Mouse (Mus musculus) hindbrain, embryonic 13.5 days (tissue): ENCODE measurements around the gene Elavl2. TPM values are rescaled to one million over a fixed set of nuclear protein-coding genes. Genes with fewer than 3 reads are reported as not detected.

Source experiments
- ATAC-seq: fragments of 200-750 bp; cut with Nextera tagmentation; 2 replicates; pipeline ENCODE4 v1.8.0; 2017; ENCODE audit warnings: moderate TSS enrichment; ENCODE audit not compliant: low FRiP score
- H3K27ac ChIP-seq: fragments of 300-500 bp; sonication (generic); 2 replicates; pipeline ENCODE4 v1.5.1; 2015; ENCODE audit warnings: inconsistent platforms, mild to moderate bottlenecking, moderate library complexity
- H3K27me3 ChIP-seq: fragments of 300-500 bp; sonication (generic); 2 replicates; pipeline ENCODE4 v1.6.1; 2015; ENCODE audit warnings: mild to moderate bottlenecking, inconsistent platforms
- H3K36me3 ChIP-seq: fragments of 300-500 bp; sonication (generic); 2 replicates; pipeline ENCODE4 v1.6.1; 2015; ENCODE audit warnings: mild to moderate bottlenecking, inconsistent platforms
- H3K4me1 ChIP-seq: fragments of 300-500 bp; sonication (generic); replicated peaks from 2 replicates; pipeline ENCODE4 v1.6.1; 2015; ENCODE audit warnings: inconsistent platforms
- H3K4me2 ChIP-seq: fragments of 300-500 bp; sonication (generic); 2 replicates; pipeline ENCODE4 v1.6.1; 2015; ENCODE audit warnings: inconsistent platforms, mild to moderate bottlenecking, moderate library complexity
- H3K4me3 ChIP-seq: fragments of 300-500 bp; sonication (generic); 2 replicates; pipeline ENCODE4 v1.5.1; 2015; ENCODE audit warnings: mild to moderate bottlenecking, inconsistent platforms
- H3K9ac ChIP-seq: fragments of 300-500 bp; sonication (generic); 2 replicates; pipeline ENCODE4 v1.6.1; 2015; ENCODE audit warnings: mild to moderate bottlenecking, inconsistent platforms
- H3K9me3 ChIP-seq: fragments of 300-500 bp; sonication (generic); 2 replicates; pipeline ENCODE4 v1.6.1; 2016; ENCODE audit warnings: inconsistent platforms
- WGBS: fragments of 180-500 bp; shearing (Covaris S2); methylation state at CpG from one replicate; pipeline ENCODE4 v1.1.7; 2015; 5-methylcytosine and 5-hydroxymethylcytosine counted together
- polyA plus RNA-seq: library from polyadenylated mRNA; unstranded; fragments of >200 nt; fragmentation: Nextera tagmentation; extraction: Ambion mirVana; gene quantifications from 2 replicates; pipeline ENCODE4 v1.2.1, GENCODE M21; 2015

Gene Elavl2
- polyA plus RNA-seq, 1 experiment from 2014 or later, result 154 TPM

- H3K9me3 ChIP-seq, result no peaks in the 10 kb centered on the region
- peak overlapping the region; percentile 44; the same call in 1 of the 2 replicates for H3K27ac ChIP-seq
- peaks cover 9% of the 10 kb centered on the region; the same call in 1 of the 2 replicates for H3K36me3 ChIP-seq
- H3K4me2 ChIP-seq, result no peak overlapping the region
- peak; percentile 59 for ATAC-seq
- peaks cover 24% of the 10 kb centered on the region for H3K4me1 ChIP-seq
- no peak overlapping the region for H3K4me3 ChIP-seq
- H3K27me3 ChIP-seq, result no peaks in the 10 kb centered on the region
- WGBS, result 60% methylated on average over 6 of the region's 6 CpGs
- H3K9ac ChIP-seq, result no peak overlapping the region
These were observed 161.7 kb downstream of the Elavl2 start for GRCm38 (mm10) chr4:91238739-91239485.

DNA sequence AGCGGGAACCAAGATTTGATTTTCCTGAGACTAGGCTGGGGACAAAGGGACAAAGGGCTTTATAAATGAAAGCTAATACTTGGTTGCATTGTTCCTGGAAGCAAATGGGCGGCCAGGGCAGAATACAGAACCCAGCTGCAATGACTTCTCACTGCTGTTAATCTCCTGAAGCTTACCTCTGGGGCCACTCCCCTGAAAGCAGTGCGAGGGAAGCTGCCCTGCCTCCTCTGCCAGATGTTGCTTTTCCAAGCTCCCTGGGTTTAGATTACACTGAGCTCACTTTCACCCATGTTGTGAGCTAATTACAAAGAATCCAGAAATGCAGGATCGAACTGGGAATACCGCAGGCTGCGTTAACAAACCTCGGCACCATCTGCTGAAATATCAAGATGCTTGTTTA is 163.6 kb downstream of the Elavl2 start:
- Histone ChIP-seq H3K4me3 (no peak overlapping the region), H3K4me2 (no peak overlapping the region), H3K9ac (no peak overlapping the region), H3K27me3 (no peaks in the 10 kb centered on the region), H3K9me3 (no peaks in the 10 kb centered on the region), H3K4me1 (peaks cover 24% of the 10 kb centered on the region), H3K27ac (peak overlapping the region; percentile 80), H3K36me3 (peaks cover 19% of the 10 kb centered on the region)
- 36% methylated on average over 7 of the region's 7 CpGs for WGBS
- ATAC-seq, result peak; percentile 37; the same call in 1 of the 2 replicates

DNA sequence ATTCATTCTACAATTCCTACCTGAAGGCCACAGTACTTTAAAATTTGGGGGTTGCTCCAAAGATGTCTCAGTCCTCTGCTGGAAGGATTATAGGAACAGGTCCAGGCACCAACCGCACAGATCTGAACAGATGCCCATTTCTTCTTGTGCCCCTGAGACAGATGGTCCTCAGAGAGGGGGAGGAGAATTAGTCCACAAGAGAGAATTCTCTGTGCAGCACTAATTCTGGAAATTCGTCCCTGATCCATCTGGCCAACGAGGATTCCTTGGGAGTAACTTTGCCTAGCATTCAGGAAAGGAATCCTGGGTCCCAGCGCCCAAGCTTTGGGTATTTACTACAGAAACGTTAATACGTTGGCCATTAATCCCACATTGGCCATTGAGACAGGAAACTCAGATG is 165.6 kb downstream of the Elavl2 start:
- Histone ChIP-seq H3K4me3 (no peak overlapping the region), H3K27me3 (no peaks in the 10 kb centered on the region), H3K27ac (no peak overlapping the region), H3K4me1 (peaks cover 36% of the 10 kb centered on the region), H3K9me3 (no peaks in the 10 kb centered on the region), H3K4me2 (no peak overlapping the region), H3K9ac (no peak overlapping the region), H3K36me3 (peaks cover 17% of the 10 kb centered on the region)
- WGBS, result 85% methylated on average over 6 of the region's 6 CpGs
- no peak for ATAC-seq

DNA sequence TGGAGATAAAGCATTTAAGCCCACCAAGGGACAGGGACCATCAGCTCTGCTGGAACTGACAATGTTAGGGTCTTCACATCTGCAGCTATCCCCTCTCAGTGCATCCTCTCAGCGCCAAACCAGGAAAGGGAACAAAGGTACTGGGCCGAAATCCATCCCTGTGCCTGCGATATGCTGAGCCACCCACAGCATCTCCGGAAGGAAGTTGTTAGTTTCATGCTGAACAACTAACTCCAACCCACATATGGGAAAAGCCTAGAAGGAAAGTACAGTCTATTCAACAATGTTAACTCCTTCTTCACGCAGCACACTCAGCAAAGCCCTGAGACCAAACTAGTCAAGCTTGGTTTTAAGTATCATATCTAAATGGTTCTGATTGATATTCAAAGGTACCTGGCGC is 167.0 kb downstream of the Elavl2 start:
- Histone ChIP-seq H3K4me2 (no peak overlapping the region), H3K9ac (no peak overlapping the region), H3K4me3 (no peak overlapping the region), H3K4me1 (peaks cover 26% of the 10 kb centered on the region), H3K27ac (no peak overlapping the region; the same call in 1 of the 2 replicates), H3K27me3 (no peaks in the 10 kb centered on the region), H3K36me3 (peaks cover 22% of the 10 kb centered on the region), H3K9me3 (no peaks in the 10 kb centered on the region)
- WGBS, result 94% methylated on average over 6 of the region's 6 CpGs
- ATAC-seq, result no peak

- WGBS, result 54% methylated on average over 1 of the region's 1 CpGs
- H3K36me3 ChIP-seq, result peaks cover 53% of the 10 kb centered on the region
- H3K9me3 ChIP-seq, result no peaks in the 10 kb centered on the region
- peak overlapping the region; percentile 36; the same call in 1 of the 2 replicates for H3K27ac ChIP-seq
- H3K4me2 ChIP-seq, result no peak overlapping the region
- H3K27me3 ChIP-seq, result no peaks in the 10 kb centered on the region
- H3K4me3 ChIP-seq, result no peak overlapping the region
- H3K4me1 ChIP-seq, result peaks cover 14% of the 10 kb centered on the region
- no peak; the same call in 1 of the 2 replicates for ATAC-seq
- no peak overlapping the region for H3K9ac ChIP-seq
These were observed 170.1 kb downstream of the Elavl2 start for GRCm38 (mm10) chr4:91230439-91230863.

- Histone ChIP-seq H3K4me1 (peaks cover 14% of the 10 kb centered on the region), H3K9me3 (no peaks in the 10 kb centered on the region), H3K27me3 (no peaks in the 10 kb centered on the region), H3K36me3 (peaks cover 57% of the 10 kb centered on the region), H3K4me2 (no peak overlapping the region), H3K4me3 (no peak overlapping the region), H3K27ac (no peak overlapping the region), H3K9ac (no peak overlapping the region)
- no peak for ATAC-seq
- WGBS, result 87% methylated on average over 3 of the region's 3 CpGs
These were observed 172.2 kb downstream of the Elavl2 start for GRCm38 (mm10) chr4:91228341-91228740.

GRCm38 (mm10) chr4:91223811-91224210 is 176.8 kb downstream of the Elavl2 start:
- H3K36me3 ChIP-seq, result peaks cover 59% of the 10 kb centered on the region
- H3K4me3 ChIP-seq, result no peak overlapping the region
- H3K27ac ChIP-seq, result no peak overlapping the region
- no peaks in the 10 kb centered on the region for H3K4me1 ChIP-seq
- no peak for ATAC-seq
- no peaks in the 10 kb centered on the region for H3K9me3 ChIP-seq
- H3K9ac ChIP-seq, result no peak overlapping the region
- WGBS, result 83% methylated on average over 4 of the region's 4 CpGs
- H3K4me2 ChIP-seq, result no peak overlapping the region
- H3K27me3 ChIP-seq, result no peaks in the 10 kb centered on the region

- H3K4me3 ChIP-seq, result no peak overlapping the region
- ATAC-seq, result no peak
- no peaks in the 10 kb centered on the region for H3K27me3 ChIP-seq
- H3K9ac ChIP-seq, result no peak overlapping the region
- H3K4me2 ChIP-seq, result no peak overlapping the region
- peaks cover 54% of the 10 kb centered on the region for H3K36me3 ChIP-seq
- H3K9me3 ChIP-seq, result no peaks in the 10 kb centered on the region
- 69% methylated on average over 3 of the region's 3 CpGs for WGBS
- no peaks in the 10 kb centered on the region for H3K4me1 ChIP-seq
- H3K27ac ChIP-seq, result no peak overlapping the region
These were observed 181.3 kb downstream of the Elavl2 start for GRCm38 (mm10) chr4:91219322-91219721.

DNA sequence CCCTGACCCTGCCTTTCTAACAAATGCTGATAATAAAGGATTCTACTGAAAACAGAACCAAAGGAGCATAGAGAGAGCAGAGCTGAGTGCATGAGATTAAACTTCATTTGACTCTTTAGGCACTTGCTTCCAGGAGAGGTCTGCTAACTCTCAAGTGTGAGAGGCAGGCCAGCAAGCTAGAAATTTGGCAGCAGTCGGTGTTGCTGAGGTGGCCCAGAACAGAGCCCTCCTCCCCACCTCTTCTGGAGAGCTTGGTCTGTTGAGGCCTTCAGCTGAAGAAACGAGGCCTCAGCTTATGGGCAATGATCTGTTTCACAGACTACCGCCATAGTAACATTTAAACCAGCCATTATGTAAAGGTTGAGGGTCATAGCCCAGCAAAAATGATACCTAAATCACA is 186.7 kb downstream of the Elavl2 start:
- Histone ChIP-seq H3K4me2 (no peak overlapping the region), H3K36me3 (peaks cover 63% of the 10 kb centered on the region), H3K4me1 (no peaks in the 10 kb centered on the region), H3K9me3 (no peaks in the 10 kb centered on the region), H3K27ac (no peak overlapping the region), H3K27me3 (no peaks in the 10 kb centered on the region), H3K4me3 (no peak overlapping the region), H3K9ac (no peak overlapping the region)
- WGBS, result 84% methylated on average over 3 of the region's 3 CpGs
- ATAC-seq, result no peak

DNA sequence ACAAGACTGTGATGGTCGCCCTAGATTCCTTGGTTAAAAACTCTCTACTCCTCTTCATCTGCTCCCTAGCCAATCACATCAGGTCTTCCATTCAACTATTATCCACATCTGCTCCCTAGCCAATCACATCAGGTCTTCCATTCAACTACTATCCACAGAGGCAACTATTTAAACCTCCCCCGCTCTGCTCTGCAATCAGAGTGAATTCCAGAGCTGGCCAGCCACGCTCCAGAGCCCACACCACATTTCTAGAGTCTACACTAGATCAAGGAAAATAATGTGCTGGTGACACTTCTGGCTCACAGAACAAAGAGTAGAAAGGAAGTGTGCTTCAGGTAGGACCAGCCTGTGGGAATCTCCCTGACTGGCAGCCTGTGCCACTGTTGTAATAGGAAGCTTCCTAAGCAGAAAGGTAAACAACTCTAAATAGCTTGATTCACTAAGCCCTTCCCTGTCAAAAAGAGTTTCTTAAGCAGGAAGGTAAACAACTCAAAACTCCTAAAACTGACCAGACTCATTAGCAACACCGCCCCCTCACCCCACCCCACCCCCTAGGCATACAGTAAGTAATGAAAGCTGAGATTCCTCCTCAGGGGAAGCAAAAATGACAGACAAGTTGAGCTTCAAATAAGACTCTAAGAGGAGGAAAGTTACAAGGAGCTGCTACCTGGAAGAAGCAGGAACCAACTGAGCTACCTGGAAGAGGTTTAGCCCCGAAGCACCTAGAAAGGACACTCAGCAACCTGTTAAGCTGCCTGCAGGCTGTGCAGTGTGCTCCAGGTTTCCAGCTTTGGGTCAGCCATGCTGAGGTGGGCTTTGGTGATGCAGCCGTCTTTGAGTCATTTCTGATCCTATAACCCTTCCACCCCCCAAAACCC is 191.9 kb downstream of the Elavl2 start:
- Histone ChIP-seq H3K9ac (no peak overlapping the region), H3K36me3 (peaks cover 25% of the 10 kb centered on the region), H3K4me1 (no peaks in the 10 kb centered on the region), H3K4me2 (no peak overlapping the region), H3K4me3 (no peak overlapping the region), H3K9me3 (no peaks in the 10 kb centered on the region), H3K27me3 (no peaks in the 10 kb centered on the region), H3K27ac (no peak overlapping the region)
- ATAC-seq, result 0 out of 2 replicates have a peak, but pooled peaks have one; percentile 14
- 74% methylated on average over 6 of the region's 6 CpGs for WGBS
